Mouse (Mus musculus): ENCODE results near the gene Tmem164.
"Not testable (repeated sequence)": the region's sequence is repeated elsewhere in the genome, so short reads cannot be mapped to it uniquely, and the experiment has no call there.

The Tmem164 gene

GRCm38 (mm10) chrX:142681056-142681615 is at the start of gene Tmem164:
Tmem164 (plus strand) TSS chrX:142681406.
- DNase-seq = peak; percentile 69

DNA sequence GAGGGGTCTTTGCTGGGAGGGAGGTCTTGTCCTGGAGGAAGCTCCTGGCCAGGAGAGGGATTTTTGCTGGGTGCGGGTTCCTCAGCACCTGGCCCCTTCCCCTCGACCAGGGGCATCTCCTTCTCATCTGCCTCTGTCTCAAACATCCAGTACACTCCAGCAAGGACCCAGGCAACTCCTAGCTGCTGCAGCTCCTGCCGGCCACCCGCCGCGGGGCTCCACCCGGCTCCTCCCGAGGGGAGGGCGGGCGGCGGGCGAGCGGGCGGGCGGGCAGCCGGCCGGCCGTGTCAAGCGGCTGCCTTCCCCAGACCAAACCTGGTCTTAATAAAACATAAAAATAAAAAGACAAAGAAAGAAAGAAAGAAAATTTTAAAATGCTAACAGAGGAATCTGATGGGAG is 48.2 kb upstream of the Tmem164 start:
- not testable (repeated sequence) for DNase-seq

- DNase-seq = no peak
Measured at GRCm38 (mm10) chrX:142647202-142647601, 34.0 kb upstream of the Tmem164 start.

- DNase-seq = no peak
Measured at GRCm38 (mm10) chrX:142650117-142650764, 31.0 kb upstream of the Tmem164 start.

DNA sequence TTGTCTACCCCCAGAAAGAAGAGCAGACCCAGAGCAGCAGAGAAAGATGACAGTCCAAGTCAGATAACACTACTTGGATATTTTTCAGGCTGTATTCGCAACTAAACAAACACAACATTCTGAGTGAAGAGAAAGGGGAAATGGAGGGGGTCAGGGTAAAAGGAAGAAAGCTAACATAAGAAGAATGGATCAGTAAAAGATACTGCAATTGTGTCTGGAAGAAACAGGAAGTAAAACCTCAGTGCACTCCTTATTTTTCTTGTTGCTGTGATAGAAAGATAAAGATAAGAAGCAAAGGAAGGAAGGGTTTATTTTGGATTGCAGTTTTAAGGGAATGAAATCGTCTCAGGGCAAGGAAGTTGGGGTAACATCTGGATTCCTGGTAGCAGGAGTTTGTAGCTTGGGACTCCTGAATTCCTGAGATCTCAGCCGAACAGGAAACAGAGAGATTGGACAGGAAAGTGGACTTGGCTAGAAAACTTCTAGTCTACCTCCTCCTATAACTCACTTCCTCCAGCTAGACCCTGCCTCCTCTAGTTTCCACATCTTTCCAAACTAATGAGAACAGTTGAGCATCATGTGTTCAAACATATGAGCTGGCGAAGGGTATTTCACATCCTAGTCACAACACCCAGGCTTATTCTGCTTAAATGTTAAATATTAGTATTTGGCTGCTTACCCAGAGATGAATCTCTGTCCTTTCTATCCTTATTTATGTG is 16.3 kb upstream of the Tmem164 start:
- no peak for DNase-seq

- no peak for DNase-seq
Measured at GRCm38 (mm10) chrX:142665423-142665805, 15.8 kb upstream of the Tmem164 start.

DNA sequence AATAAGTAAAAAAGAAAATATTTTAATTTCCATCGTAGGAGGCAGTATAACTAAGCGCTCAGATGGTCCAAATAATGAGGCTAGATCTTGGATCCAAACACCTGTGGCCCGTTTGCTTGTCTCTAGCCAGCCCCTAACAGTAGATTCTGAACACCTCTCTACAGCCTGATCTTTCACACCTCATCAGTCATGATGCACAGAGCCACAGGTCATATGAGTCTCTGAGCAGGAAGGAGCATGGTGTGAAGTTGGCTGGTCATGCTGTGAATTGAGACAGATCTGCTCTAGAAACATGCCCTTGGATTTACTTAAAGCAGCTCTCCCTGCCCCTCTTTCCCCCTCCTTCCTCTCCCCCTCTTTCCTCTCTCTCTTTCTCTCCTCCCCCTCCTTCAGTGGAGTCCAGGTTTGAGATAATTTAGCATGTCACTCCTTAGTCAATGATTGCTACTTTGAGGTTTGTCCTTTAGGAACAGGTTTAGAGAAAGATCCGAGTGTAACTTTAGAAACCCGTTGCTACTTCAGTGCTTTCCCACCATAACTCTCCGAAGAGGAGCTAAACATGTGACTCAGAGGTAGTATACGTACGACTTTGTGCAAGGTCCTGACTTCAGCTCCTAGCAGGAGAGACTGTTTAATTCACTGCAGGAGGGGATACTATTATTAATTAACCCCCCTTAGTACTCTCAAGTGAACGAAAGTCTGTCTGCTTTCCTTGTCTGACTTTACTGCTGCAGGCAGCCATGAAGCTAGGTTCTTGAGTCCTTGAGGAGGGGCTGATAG is 11.7 kb upstream of the Tmem164 start:
- DNase-seq = no peak

GRCm38 (mm10) chrX:142670121-142670520 is 11.1 kb upstream of the Tmem164 start:
- no peak for DNase-seq

DNA sequence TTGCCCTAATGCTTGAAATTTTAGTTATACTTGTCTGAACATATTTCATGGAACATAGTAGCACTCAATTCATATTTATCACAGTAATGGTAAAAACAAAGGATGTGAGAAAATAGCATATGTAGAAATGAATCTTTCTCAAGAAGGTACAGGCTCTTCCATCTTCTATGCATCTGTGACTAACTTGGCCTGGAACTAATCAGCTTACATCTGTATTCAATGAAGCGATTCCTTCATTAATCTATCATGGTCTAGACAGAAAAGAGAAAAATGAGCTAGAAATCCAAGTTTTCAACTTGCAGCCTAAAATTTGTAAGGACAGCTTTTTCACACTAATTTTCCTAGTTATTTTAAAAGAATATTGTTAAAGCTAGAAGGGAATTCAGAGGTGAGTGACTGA is 10.1 kb upstream of the Tmem164 start:
- DNase-seq = no peak

DNA sequence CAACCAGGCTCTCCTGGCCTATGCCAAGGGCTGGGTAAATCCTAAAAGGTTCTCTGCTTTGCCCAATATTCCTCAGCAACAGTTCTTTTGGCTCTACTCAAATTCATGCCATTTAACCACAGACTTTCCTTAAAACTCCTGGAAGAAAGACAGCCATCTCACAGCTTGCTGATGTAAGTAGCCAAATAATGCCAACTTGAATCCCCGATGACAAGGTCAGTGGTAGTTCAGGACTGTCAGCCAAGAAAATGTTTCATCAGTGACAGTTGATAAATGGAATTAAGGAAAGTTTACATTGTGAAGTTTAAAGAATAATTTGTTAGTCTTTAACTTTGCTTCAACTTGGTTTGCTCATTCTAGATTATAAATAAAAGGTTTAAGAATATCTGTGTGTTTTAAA is 8.5 kb upstream of the Tmem164 start:
- DNase-seq = no peak

GRCm38 (mm10) chrX:142677193-142677592 is 4.0 kb upstream of the Tmem164 start:
- DNase-seq = no peak

DNA sequence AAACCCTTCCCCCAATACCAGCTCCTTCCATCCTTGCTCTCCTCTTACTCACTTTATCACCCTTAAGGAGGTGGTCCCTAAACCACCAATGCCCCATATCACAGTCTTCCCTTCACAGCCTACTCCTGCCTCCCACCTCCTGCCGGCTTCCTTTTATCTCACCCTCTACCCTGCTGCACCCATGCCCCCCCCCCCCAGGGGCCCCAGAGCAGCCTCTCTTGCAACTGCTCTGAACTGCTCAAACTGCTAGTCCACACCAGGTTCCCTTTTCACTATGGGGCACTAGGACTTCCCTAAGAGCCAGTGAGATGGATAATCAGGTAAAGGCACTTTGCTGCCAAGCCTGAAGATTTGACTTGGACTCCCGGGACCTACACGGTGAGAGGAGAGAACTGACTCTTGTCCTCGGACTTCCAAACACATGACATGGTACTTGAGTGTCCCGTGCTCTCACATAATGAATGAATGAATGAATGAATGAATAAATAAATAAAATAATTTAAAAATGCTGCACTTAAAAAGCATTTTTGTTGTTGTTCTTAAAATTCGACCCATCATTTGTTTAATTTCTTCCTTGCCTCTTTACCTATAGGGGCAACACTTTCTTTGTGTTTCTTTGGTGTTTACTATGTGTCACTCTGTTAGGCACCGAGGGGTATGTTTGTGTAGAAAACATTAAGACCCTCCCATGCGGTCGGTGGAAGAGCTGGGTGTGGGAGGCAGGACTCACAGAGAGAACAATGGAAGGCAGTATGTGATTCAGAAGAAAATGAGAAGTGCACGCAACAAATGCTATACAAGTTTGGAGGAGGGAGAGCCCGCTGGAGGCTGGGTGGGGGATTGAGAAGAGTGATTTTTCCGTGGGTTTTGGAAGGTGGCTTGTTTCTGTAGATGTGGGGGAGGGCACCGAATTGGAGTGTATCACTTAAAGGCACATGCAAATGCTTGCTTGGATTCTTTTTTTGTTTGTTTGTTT is 2.4 kb upstream of the Tmem164 start:
- DNase-seq = no peak

DNA sequence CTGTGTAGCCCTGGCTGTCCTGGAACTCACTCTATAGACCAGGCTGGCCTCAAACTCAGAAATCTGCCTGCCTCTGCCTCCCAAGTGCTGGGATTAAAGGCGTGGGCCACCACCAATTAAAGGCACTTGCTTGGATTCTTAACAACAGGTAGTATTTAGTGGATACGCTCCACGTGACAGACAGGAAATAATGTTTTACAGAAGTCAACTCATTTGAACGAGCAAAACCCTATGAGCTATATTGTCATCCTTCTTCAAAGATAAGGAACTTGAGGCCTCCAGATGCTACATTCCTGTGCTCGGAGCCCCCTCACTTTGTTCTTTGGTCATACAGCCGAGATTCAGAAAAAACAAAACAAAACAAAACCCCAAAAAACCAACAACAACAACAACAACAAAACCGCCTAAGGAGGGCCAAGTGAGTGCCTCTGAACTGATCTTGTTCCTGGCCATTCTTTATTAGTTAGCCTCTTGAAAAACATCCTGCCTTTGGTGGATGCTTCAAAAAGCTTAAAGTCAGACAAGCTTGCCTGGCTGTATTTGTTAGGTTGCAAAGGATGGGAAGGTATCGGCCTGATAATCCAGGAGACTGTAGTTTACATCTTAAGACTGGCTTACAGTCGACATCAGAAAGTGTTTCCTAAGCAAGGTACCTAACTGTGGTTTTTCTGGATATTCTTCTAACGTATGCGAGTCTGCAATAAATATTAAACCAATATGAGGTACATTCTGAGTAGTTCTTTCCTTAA is 1.5 kb upstream of the Tmem164 start:
- no peak for DNase-seq

- DNase-seq = peak in 1 of 2 experiments; percentile 5
Measured at GRCm38 (mm10) chrX:142680391-142681055, 683 bp upstream of the Tmem164 start.

DNA sequence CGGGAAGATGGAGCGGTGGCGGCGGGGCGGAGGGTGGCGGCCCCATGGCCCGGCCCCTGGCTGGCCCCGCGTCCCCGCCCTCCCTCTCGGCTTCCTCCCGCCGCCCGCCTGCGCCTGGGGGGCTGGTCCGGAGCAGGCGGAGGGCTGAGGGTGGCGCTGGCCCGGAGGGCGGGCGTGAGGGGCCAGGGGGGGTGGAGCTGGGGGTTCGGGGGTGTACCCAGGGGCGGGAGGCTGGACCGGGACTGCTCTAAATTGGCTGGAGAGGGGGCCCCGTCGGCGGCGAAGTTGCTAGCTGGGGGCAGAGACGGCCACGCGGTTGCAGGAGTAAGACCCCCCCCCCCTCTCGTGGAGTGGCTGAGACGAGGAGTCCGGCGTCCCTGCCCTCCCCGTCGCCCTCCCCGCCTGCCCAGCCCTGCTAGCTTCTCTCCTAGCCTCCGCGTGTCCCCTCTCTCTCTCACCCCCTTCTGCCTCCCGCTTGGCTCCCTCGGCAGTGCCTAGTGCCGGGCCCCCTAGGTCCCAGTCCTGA is 473 bp downstream of the Tmem164 start:
- DNase-seq = peak; percentile 25 to 36

DNA sequence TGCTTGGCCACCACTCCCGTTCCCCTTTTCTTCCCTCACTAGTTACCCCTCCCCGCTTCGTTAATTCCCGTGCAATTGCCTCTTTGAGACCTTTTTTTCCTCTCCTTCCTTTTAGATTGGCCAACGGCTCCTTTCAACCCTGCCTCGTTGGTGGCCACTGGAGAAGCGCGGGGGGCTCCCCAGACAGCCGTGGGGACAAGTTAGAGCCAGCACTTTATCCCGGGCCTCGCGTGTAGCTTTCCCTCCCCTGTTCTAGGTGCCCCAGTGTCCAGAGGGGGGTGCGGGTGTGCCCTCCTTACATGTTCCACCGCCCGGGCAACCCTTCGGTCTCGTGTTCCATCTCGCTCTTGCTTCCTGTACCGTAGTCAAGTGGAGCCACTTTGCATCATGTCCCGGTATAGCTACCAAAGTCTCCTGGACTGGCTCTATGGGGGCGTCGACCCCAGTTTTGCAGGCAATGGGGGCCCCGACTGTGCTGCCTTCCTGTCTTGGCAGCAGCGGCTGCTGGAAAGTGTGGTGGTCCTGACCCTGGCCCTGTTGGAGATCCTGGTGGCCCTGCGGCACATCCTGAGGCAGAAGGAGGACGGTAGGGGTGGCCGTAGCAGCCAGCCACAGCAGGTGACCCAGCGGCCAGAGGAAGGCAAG is 1.1 kb downstream of the Tmem164 start:
- peak; percentile 14 to 30 for DNase-seq

DNA sequence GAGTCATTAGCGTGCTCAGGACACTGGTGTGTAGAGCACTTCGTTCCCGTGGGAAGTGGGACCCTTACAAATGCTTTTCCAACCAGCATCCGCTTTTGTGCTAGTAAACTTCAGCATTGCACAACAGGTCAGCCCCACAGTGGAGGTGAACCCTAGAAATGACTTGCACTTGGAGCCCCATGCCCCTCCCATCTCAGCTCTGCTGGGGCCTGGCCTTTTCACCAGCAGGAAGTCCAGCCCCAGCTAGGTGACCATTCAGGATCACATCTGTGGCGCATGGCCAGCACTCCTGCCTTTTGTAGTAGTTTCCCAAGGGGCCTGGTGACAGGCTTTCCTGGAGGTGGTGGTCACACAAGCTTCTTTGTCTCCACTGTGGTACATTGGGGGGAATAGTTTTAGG is 1.8 kb downstream of the Tmem164 start:
- no peak for DNase-seq

- DNase-seq = no peak
Measured at GRCm38 (mm10) chrX:142684674-142685073, 3.5 kb downstream of the Tmem164 start.

DNA sequence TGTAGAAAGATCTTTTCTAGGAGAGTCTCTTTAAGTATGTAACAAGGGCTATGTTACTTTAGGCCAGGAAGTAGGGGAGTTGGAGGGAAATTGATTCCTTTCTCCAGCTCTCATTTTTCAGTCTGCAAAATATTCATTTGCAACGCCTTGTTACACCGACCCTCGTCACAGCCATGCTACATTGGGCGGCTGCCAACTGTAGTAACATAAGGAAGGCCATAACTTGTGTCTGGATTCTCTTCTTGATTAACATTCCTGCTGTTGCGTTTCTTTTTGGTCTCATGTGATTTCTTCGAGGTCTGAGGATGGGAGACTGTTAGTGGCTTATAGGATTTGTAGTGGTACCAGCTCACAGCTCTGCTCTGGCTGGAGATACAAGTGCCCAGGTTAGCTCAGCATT is 4.5 kb downstream of the Tmem164 start:
- no peak for DNase-seq

DNA sequence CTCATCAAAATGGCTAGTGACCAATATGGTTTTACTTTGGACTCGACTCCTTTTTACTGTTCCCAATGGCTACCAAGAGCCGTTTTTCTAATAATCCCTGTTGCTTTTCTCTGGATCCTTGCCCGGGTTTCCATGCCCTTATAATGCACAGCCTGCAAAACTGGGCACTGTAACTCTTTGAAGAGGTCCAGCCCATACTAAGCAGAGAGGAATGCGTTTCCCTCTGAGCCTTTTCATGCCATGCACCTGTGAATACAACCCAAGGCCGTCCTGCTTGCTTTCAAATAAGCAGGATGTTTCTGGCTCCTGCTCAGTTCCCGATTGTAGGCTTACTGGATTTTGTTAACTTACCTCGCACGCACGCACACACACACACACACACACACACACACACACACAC is 7.3 kb downstream of the Tmem164 start:
- no peak for DNase-seq

Data from thymus, adult 18-20 months (tissue).